Comparison of ENCODE assay signal across 19 mouse cellular contexts in genomic region chr17:36019519-36019918, GRCm38 (mm10). TPM values are rescaled to one million over a fixed set of nuclear protein-coding genes. Genes with fewer than 3 reads are reported as not detected.
A peak's percentile ranks its signal among the peaks of the same experiment; 100 is the strongest.
DNase-seq lines count a peak whose midpoint lies in the region; ATAC-seq and TF ChIP-seq lines count a peak whose summit lies in the region.
"Had no signal": no experiment of that assay in that cellular context is flagged by ENCODE, and none has a peak within 500 bp of the region (broad histone marks: within the 10 kb centered on the region; RNA-seq: fewer than 3 reads in every experiment).

No protein-coding gene starts in this region.

- peak overlapping the region; percentile 73 for H3K27ac ChIP-seq in heart, embryonic 13.5 days (replicated peaks)
- H3K27ac ChIP-seq in liver, adult 2 months (replicated peaks; ENCODE audit: insufficient read depth, low read depth, low read length): peak overlapping the region; percentile 87
- peak overlapping the region; percentile 97 for H3K27ac ChIP-seq in liver, postnatal 0 days (ENCODE audit: low read depth)
- H3K27ac ChIP-seq: hindbrain, embryonic 14.5 days; limb, embryonic 10.5 days had no signal

- ATAC-seq in heart, embryonic 13.5 days (ENCODE audit: extremely low read depth, insufficient number of reproducible peaks, low FRiP score, low TSS enrichment): no peak
- ATAC-seq in liver, postnatal 0 days: no peak
- ATAC-seq: forebrain, embryonic 14.5 days had no signal

- H3K9me3 ChIP-seq in heart, embryonic 13.5 days: no peaks in the 10 kb centered on the region
- H3K9me3 ChIP-seq in liver, postnatal 0 days (ENCODE audit: low read length): peaks cover 3% of the 10 kb centered on the region; the same call in 1 of the 2 replicates
- H3K9me3 ChIP-seq: limb, embryonic 10.5 days had no signal

- TF ChIP-seq EP300 in liver, postnatal 0 days (IDR thresholded peaks at IDR 0.05; ENCODE audit: low read depth): no peak

- WGBS in heart, embryonic 13.5 days: 63% methylated on average over 3 of the region's 3 CpGs
- 53% methylated on average over 3 of the region's 3 CpGs for WGBS in liver, adult 2 months
- 45% methylated on average over 3 of the region's 3 CpGs for WGBS in liver, postnatal 0 days (ENCODE audit: insufficient replicate concordance)

- peaks cover 21% of the 10 kb centered on the region for H3K36me3 ChIP-seq in heart, embryonic 13.5 days
- H3K36me3 ChIP-seq in liver, adult 2 months (ENCODE audit: control insufficient read depth, insufficient read depth, low read length): peaks cover 2% of the 10 kb centered on the region; the same call in 1 of the 2 replicates
- peaks cover 37% of the 10 kb centered on the region for H3K36me3 ChIP-seq in liver, postnatal 0 days (replicated peaks; ENCODE audit: insufficient read depth, low read length)

- no peak overlapping the region for H3K9ac ChIP-seq in heart, embryonic 13.5 days
- H3K9ac ChIP-seq in liver, adult 2 months (ENCODE audit: low read depth, low read length): peak overlapping the region; percentile 54; the same call in 1 of the 2 replicates
- peak overlapping the region; percentile 68 for H3K9ac ChIP-seq in liver, postnatal 0 days (replicated peaks)
- H3K9ac ChIP-seq: hindbrain, embryonic 14.5 days had no signal

- H3K79me2 ChIP-seq in liver, adult 2 months (ENCODE audit: control insufficient read depth, insufficient read depth, low read length): no peaks in the 10 kb centered on the region

- no peak for DNase-seq in heart, adult 9 months (ENCODE audit: low spot score in 2 of 2)
- DNase-seq in liver, adult 2 months (ENCODE audit: extremely low read depth, low read depth, low spot score): no peak
- no peak for DNase-seq in liver
- peak; percentile 2 for DNase-seq in adipocyte (ENCODE audit: low spot score)
- no peak for DNase-seq in liver, postnatal 0 days
- no peak for DNase-seq in kidney, postnatal 4 days
- DNase-seq: layer of hippocampus, adult 9-11 months; retina, postnatal 1 day had no signal

- H3K4me1 ChIP-seq in heart, embryonic 13.5 days: peaks cover 15% of the 10 kb centered on the region
- peaks cover 9% of the 10 kb centered on the region for H3K4me1 ChIP-seq in liver, adult 2 months (ENCODE audit: control insufficient read depth, insufficient read depth, low read length)
- peaks cover 39% of the 10 kb centered on the region for H3K4me1 ChIP-seq in liver, postnatal 0 days (ENCODE audit: insufficient read depth)

- peak overlapping the region; percentile 34 for H3K4me3 ChIP-seq in heart, embryonic 13.5 days
- peak overlapping the region; percentile 59 for H3K4me3 ChIP-seq in liver, adult 2 months (ENCODE audit: insufficient read depth, low read depth, low read length)
- peak overlapping the region; percentile 56 for H3K4me3 ChIP-seq in liver, postnatal 0 days (ENCODE audit: low read depth, low read length)
- H3K4me3 ChIP-seq: limb, embryonic 10.5 days had no signal

- H3K27me3 ChIP-seq in heart, embryonic 13.5 days (replicated peaks): no peaks in the 10 kb centered on the region
- H3K27me3 ChIP-seq in liver, adult 2 months (ENCODE audit: control insufficient read depth, insufficient read depth, low read length): no peaks in the 10 kb centered on the region
- no peaks in the 10 kb centered on the region for H3K27me3 ChIP-seq in liver, postnatal 0 days (ENCODE audit: insufficient read depth, low read length)
- H3K27me3 ChIP-seq: Patski had no signal

- no peak for TF ChIP-seq POLR2A in liver, adult 2 months (IDR thresholded peaks at IDR 0.05; ENCODE audit: extremely low read depth, insufficient read depth, low read length)

- no peak for TF ChIP-seq CTCF in liver, adult 2 months (IDR thresholded peaks at IDR 0.05; ENCODE audit: low read depth, low read length)
- TF ChIP-seq CTCF in liver, postnatal 0 days (IDR thresholded peaks at IDR 0.05; ENCODE audit: low read depth): no peak

- peak overlapping the region; percentile 61 for H3K4me2 ChIP-seq in heart, embryonic 13.5 days
- H3K4me2 ChIP-seq in liver, postnatal 0 days (ENCODE audit: low read depth, low read length): peak overlapping the region; percentile 72
- H3K4me2 ChIP-seq: hindbrain, embryonic 14.5 days had no signal

RNA-seq across cellular contexts. Expression of gene H2-T24, which starts 0.8 kb away (rescaled TPM):
- 2.4 and 2.8 TPM in 2 replicates for polyA plus RNA-seq in heart, embryonic 13.5 days (2015; fragmentation: Nextera tagmentation; extraction: Ambion mirVana)
- total RNA-seq in liver, adult 2 months (2014; rRNA removed): 4.9 and 5.3 TPM in 2 replicates
- polyA plus RNA-seq in liver, adult 2 months (2012; rRNA removed): 1.9 and 2.1 TPM in 2 replicates
- 4.6 and 5.4 TPM in 2 replicates for polyA plus RNA-seq in liver, postnatal 0 days (2015; fragmentation: Nextera tagmentation; extraction: Ambion mirVana)

RNA-seq across cellular contexts. Expression of gene H2-T23, which starts 13.1 kb away (rescaled TPM):
- polyA plus RNA-seq in heart, embryonic 13.5 days (2015; fragmentation: Nextera tagmentation; extraction: Ambion mirVana): 4.8 and 5.0 TPM in 2 replicates
- 291 and 323 TPM in 2 replicates for total RNA-seq in liver, adult 2 months (2014; rRNA removed)
- 423 and 492 TPM in 2 replicates for polyA plus RNA-seq in liver, adult 2 months (2012; rRNA removed)
- polyA plus RNA-seq in liver, postnatal 0 days (2015; fragmentation: Nextera tagmentation; extraction: Ambion mirVana): 113 and 120 TPM in 2 replicates

RNA-seq across cellular contexts. Expression of gene H2-T22, which starts 23.0 kb away (rescaled TPM):
- 6.9 and 7.5 TPM in 2 replicates for polyA plus RNA-seq in heart, embryonic 13.5 days (2015; fragmentation: Nextera tagmentation; extraction: Ambion mirVana)
- 115 and 138 TPM in 2 replicates for total RNA-seq in liver, adult 2 months (2014; rRNA removed)
- 98.2 and 110 TPM in 2 replicates for polyA plus RNA-seq in liver, adult 2 months (2012; rRNA removed)
- polyA plus RNA-seq in liver, postnatal 0 days (2015; fragmentation: Nextera tagmentation; extraction: Ambion mirVana): 16.2 and 17.1 TPM in 2 replicates

RNA-seq across cellular contexts. Expression of gene Gm6034, which starts 23.2 kb away (rescaled TPM):
- not detected in 2 replicates for polyA plus RNA-seq in heart, embryonic 13.5 days (2015; fragmentation: Nextera tagmentation; extraction: Ambion mirVana)
- total RNA-seq in liver, adult 2 months (2014; rRNA removed): 0.09 TPM in 1 of 2 replicates, not detected in the other
- 0.05 and 0.06 TPM in 2 replicates for polyA plus RNA-seq in liver, adult 2 months (2012; rRNA removed)
- polyA plus RNA-seq in liver, postnatal 0 days (2015; fragmentation: Nextera tagmentation; extraction: Ambion mirVana): not detected in 2 replicates
- total RNA-seq: gastrocnemius, adult 8-10 months had no signal
- polyA plus RNA-seq: embryonic facial prominence, embryonic 14.5 days; forebrain, embryonic 14.5 days; hindbrain, embryonic 14.5 days; kidney, embryonic 14.5 days; limb, embryonic 10.5 days; midbrain, postnatal 0 days; neural tube, embryonic 14.5 days; Patski had no signal

RNA-seq across cellular contexts. Expression of gene Gm11127, which starts 38.7 kb away (rescaled TPM):
- not detected in 2 replicates for polyA plus RNA-seq in heart, embryonic 13.5 days (2015; fragmentation: Nextera tagmentation; extraction: Ambion mirVana)
- total RNA-seq in liver, adult 2 months (2014; rRNA removed): 0.13 TPM in 1 of 2 replicates, not detected in the other
- 0.06 TPM in 1 of 2 replicates, not detected in the other for polyA plus RNA-seq in liver, adult 2 months (2012; rRNA removed)
- polyA plus RNA-seq in liver, postnatal 0 days (2015; fragmentation: Nextera tagmentation; extraction: Ambion mirVana): 0.12 TPM in 1 of 2 replicates, not detected in the other
- total RNA-seq: midbrain, postnatal 0 days had no signal
- polyA plus RNA-seq: adrenal gland, adult 2 months; embryonic facial prominence, embryonic 14.5 days; forebrain, embryonic 14.5 days; kidney, embryonic 14.5 days; limb, embryonic 10.5 days; neural tube, embryonic 14.5 days had no signal

Comparison
In these comparisons a context has a peak if more than half of its experiments do, and no peak if none do; other contexts are left out.
1. RNA of gene H2-T23, which starts 13.1 kb away (polyA plus RNA-seq): 423 to 492 TPM in liver, adult 2 months and 113 to 120 TPM in liver, postnatal 0 days; 4.8 to 5.0 TPM in heart, embryonic 13.5 days; every median in the first group is over 10 times any median in the second.
2. Peak in every context shown above with its lines, with median percentiles within 50 percentile points of each other: H3K27ac ChIP-seq and H3K4me3 ChIP-seq.